Mouse (Mus musculus) thymus, adult 2 months (tissue): ENCODE results near the gene Ppp1r21.

Experiments used
- CTCF ChIP-seq: fragments of 200-500 bp; IDR thresholded peaks from 2 replicates; pipeline ENCODE4 v1.5.1; 2012; ENCODE audit warnings: mild to moderate bottlenecking, control low read depth, low read length, moderate library complexity, borderline replicate concordance; ENCODE audit not compliant: control insufficient read depth, poor library complexity, insufficient read depth; ENCODE audit errors: extremely low read depth
- POLR2A ChIP-seq: fragments of 200-500 bp; IDR thresholded peaks from 2 replicates; pipeline ENCODE4 v1.6.1; 2012; ENCODE audit warnings: mild to moderate bottlenecking, low read length, control low read depth, moderate library complexity; ENCODE audit not compliant: control insufficient read depth, poor library complexity, insufficient read depth; ENCODE audit errors: extremely low read depth

DNA sequence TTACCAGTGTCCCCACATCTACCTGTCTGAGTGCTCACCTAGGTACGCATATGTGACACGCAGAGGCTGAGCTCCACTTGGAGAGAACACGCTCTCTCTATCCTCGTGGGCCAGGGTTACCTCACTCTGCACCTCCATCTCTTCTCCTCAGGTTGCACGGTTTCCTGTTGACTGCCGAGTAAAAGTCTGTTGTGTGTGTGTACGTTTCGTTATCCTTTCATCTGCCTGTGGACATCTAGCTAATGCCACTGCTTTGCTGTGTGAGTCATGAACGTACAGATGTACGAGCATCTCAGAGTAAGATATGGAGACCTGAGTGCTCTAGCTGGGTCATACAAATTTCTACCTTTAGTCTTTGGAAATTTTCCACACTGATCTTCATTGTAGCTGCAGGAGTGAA is 49.5 kb upstream of the Ppp1r21 start:
- TF ChIP-seq CTCF (no peak), POLR2A (no peak)
